Mouse (Mus musculus): ENCODE data around the gene Mgat4e. TPM values are rescaled to one million over a fixed set of nuclear protein-coding genes. Genes with fewer than 3 reads are reported as not detected.

Mgat4e gene
- polyA plus RNA-seq (2015; fragmentation: Nextera tagmentation; extraction: Ambion mirVana) = not detected in 2 replicates

DNA sequence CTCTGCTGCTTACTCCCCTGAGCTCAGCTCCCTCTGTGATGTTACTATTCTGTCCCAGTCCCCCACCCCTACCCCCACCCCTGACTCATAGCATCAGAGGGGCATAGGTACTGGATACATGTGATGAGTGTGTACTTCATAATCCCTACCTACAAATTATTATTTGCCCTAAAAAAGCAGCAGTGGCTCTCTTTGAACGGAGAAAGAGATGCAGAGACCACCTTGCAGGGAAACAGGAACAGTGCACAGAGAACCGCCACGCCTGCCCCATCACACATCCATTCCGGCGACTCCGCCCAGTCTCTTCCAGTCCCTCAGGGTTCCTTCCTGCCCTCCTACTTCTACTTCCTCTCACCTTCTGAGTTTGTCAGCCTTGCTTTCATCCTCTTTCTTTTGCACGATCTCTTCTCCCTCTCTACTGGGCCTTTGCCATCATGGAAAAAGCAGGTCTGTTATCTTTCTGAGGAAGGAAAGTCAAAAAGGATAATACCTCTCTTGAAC is at the start of gene Mgat4e:
TSS of gene Mgat4e (minus strand) at position 51 of the 501 bp plus-strand sequence.
- no peaks in the 10 kb centered on the region for H3K27me3 ChIP-seq (ENCODE audit: control insufficient read depth, insufficient read depth, low read depth, low read length)
- WGBS (ENCODE audit: insufficient replicate concordance) = 19% methylated on average over 7 of the region's 7 CpGs
- ATAC-seq (ENCODE audit: low read depth) = no peak
- H3K4me3 ChIP-seq (ENCODE audit: low read depth, low read length) = no peak within 1 kb of the TSS
- H3K4me1 ChIP-seq (ENCODE audit: control insufficient read depth, low read depth, low read length) = no peaks in the 10 kb centered on the region; the same call in 1 of the 2 replicates
- no peak within 1 kb of the TSS for H3K9ac ChIP-seq (ENCODE audit: low read depth, low read length)
- H3K4me2 ChIP-seq (ENCODE audit: low read depth, low read length) = no peak within 1 kb of the TSS
- H3K27ac ChIP-seq (ENCODE audit: low read length) = no peak within 1 kb of the TSS
- H3K9me3 ChIP-seq (replicated peaks; ENCODE audit: control insufficient read depth, low read length) = no peaks in the 10 kb centered on the region
- no peaks in the 10 kb centered on the region for H3K36me3 ChIP-seq (ENCODE audit: control insufficient read depth, insufficient read depth)

DNA sequence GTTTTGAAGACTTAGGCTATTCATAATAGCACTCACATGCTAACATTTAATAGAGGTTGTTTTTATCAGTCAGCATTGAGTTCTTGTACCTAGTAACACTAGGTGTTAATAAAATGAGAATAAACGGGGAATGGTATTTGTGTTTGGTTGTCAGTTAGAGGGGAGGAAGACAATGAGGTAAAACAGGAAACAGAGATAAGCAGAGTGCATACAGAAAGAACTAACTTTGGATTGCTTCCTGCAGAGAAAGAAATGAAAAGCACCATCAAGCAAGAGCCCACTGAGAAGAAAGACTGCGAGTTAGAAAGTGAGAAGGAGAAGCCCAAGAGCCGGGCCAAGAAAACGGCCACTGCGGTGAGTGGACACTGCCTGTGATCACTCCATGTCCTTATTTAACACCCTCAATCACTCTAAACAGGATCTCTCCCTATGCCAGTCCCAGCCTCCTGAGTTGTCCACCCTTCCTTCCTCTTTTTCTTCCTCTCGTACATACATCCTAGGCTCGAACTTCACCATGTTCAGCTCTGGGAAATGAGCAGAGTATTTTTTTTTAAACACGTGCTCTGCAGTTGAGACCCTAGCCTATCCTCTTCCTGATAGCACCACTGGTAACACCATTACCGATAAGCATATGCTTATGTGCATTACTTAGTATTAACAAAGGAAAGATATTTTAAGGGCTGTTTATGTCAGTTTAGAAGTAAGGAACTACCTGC is 48.0 kb upstream of the Mgat4e start:
- H3K4me1 ChIP-seq (ENCODE audit: control insufficient read depth, low read depth, low read length) = peaks cover 2% of the 10 kb centered on the region; the same call in 1 of the 2 replicates
- no peak overlapping the region for H3K4me3 ChIP-seq (ENCODE audit: low read depth, low read length)
- H3K27me3 ChIP-seq (ENCODE audit: control insufficient read depth, insufficient read depth, low read depth, low read length) = no peaks in the 10 kb centered on the region
- no peak overlapping the region for H3K27ac ChIP-seq (ENCODE audit: low read length)
- no peaks in the 10 kb centered on the region for H3K36me3 ChIP-seq (ENCODE audit: control insufficient read depth, insufficient read depth)
- 27% methylated on average over 9 of the region's 9 CpGs for WGBS (ENCODE audit: insufficient replicate concordance)
- H3K4me2 ChIP-seq (ENCODE audit: low read depth, low read length) = no peak overlapping the region
- H3K9ac ChIP-seq (ENCODE audit: low read depth, low read length) = no peak overlapping the region
- H3K9me3 ChIP-seq (replicated peaks; ENCODE audit: control insufficient read depth, low read length) = no peaks in the 10 kb centered on the region
- no peak for ATAC-seq (ENCODE audit: low read depth)

DNA sequence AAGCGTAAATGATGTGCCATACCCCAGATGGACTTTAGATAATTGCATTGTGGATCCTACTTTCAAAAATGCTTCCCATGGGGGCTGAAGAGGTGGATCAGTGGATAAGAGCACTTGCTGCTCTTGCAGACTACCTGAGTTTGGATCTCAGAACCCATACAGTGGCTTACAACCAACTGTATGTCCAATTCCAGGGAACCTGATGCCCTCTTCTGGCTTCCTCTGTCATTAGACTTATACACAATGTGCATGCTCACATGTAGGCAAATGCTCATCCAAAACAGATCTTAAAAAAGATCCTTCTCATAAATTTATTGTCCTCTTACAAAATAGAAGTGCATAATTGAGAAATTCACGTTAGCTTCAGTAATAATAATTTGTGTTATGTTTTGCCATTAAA is 42.3 kb upstream of the Mgat4e start:
- H3K4me1 ChIP-seq (ENCODE audit: control insufficient read depth, low read depth, low read length) = no peaks in the 10 kb centered on the region
- no peaks in the 10 kb centered on the region for H3K9me3 ChIP-seq (replicated peaks; ENCODE audit: control insufficient read depth, low read length)
- H3K27me3 ChIP-seq (ENCODE audit: control insufficient read depth, insufficient read depth, low read depth, low read length) = no peaks in the 10 kb centered on the region
- no peak overlapping the region for H3K9ac ChIP-seq (ENCODE audit: low read depth, low read length)
- no peak for ATAC-seq (ENCODE audit: low read depth)
- WGBS (ENCODE audit: insufficient replicate concordance) = 74% methylated on average over 2 of the region's 2 CpGs
- no peak overlapping the region for H3K27ac ChIP-seq (ENCODE audit: low read length)
- no peaks in the 10 kb centered on the region for H3K36me3 ChIP-seq (ENCODE audit: control insufficient read depth, insufficient read depth)
- no peak overlapping the region for H3K4me2 ChIP-seq (ENCODE audit: low read depth, low read length)
- no peak overlapping the region for H3K4me3 ChIP-seq (ENCODE audit: low read depth, low read length)

DNA sequence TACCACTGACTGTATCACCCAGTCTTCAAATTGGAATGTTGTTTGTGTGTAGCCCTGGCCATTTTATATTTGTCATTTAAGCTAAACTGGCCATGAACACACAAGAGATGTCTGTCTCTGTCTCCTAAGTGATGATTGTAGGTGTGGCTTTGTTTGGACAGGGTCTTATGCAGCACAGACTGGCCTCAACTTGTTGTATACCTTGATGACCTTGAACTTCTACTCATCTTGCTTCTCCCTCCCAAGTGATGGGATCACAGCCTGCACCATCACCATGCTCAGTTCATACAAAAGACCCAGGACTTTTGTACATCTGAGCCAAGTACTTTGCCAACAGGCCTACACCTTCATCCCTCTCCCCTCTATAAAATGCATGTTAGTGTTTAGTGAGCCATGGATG is 40.2 kb upstream of the Mgat4e start:
- no peak for ATAC-seq (ENCODE audit: low read depth)
- H3K9me3 ChIP-seq (replicated peaks; ENCODE audit: control insufficient read depth, low read length) = no peaks in the 10 kb centered on the region
- no peak overlapping the region for H3K4me3 ChIP-seq (ENCODE audit: low read depth, low read length)
- no peak overlapping the region for H3K27ac ChIP-seq (ENCODE audit: low read length)
- no peaks in the 10 kb centered on the region for H3K4me1 ChIP-seq (ENCODE audit: control insufficient read depth, low read depth, low read length)
- H3K9ac ChIP-seq (ENCODE audit: low read depth, low read length) = no peak overlapping the region
- no peaks in the 10 kb centered on the region for H3K36me3 ChIP-seq (ENCODE audit: control insufficient read depth, insufficient read depth)
- H3K4me2 ChIP-seq (ENCODE audit: low read depth, low read length) = no peak overlapping the region
- H3K27me3 ChIP-seq (ENCODE audit: control insufficient read depth, insufficient read depth, low read depth, low read length) = no peaks in the 10 kb centered on the region

DNA sequence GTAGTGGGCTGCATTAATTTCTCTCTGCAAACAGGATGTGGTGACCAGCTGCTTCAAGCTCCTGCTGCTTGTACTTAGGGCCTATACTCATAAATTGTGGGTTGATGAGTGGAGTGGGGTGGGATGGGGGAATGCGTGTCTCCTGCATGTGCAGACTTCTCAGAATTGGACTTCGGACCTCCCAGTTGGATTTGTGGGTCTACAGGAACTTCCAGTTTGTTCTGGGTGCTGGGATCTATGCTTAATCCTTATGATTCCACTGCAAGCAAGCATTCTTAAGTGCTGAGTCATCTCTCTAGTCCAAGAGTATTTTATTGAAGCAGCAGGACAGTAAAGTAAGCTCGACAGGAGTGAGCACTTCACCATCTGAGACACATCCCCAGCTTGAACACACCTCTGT is 34.1 kb upstream of the Mgat4e start:
- WGBS (ENCODE audit: insufficient replicate concordance) = 38% methylated on average over 3 of the region's 3 CpGs
- Histone ChIP-seq H3K4me3 (ENCODE audit: low read depth, low read length) (no peak overlapping the region), H3K9ac (ENCODE audit: low read depth, low read length) (no peak overlapping the region), H3K36me3 (ENCODE audit: control insufficient read depth, insufficient read depth) (no peaks in the 10 kb centered on the region), H3K9me3 (replicated peaks; ENCODE audit: control insufficient read depth, low read length) (no peaks in the 10 kb centered on the region), H3K4me1 (ENCODE audit: control insufficient read depth, low read depth, low read length) (peaks cover 4% of the 10 kb centered on the region; the same call in 1 of the 2 replicates), H3K27me3 (ENCODE audit: control insufficient read depth, insufficient read depth, low read depth, low read length) (no peaks in the 10 kb centered on the region), H3K4me2 (ENCODE audit: low read depth, low read length) (no peak overlapping the region), H3K27ac (ENCODE audit: low read length) (no peak overlapping the region)
- no peak for ATAC-seq (ENCODE audit: low read depth)

DNA sequence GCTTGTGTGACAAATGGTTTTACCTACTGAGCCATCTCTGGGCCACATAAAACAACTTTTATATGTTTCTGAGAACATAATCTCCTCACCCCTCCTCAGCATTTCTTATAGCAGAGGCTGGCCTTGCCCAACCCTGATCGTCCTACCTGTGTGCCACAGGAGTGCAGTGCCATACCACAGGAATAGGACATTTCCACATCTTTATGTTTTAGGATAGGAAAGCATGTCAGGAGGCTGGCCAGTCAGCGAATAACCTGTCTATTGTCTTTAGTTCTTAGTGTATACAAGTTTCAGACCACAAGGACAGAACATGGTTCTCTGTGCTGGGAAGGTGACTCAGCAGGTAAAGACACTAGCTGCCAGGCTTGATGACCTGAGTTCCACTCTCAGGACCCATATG is 31.3 kb upstream of the Mgat4e start:
- Histone ChIP-seq H3K4me3 (ENCODE audit: low read depth, low read length) (no peak overlapping the region), H3K4me1 (ENCODE audit: control insufficient read depth, low read depth, low read length) (peaks cover 4% of the 10 kb centered on the region; the same call in 1 of the 2 replicates), H3K9me3 (replicated peaks; ENCODE audit: control insufficient read depth, low read length) (no peaks in the 10 kb centered on the region), H3K27me3 (ENCODE audit: control insufficient read depth, insufficient read depth, low read depth, low read length) (no peaks in the 10 kb centered on the region), H3K4me2 (ENCODE audit: low read depth, low read length) (no peak overlapping the region), H3K9ac (ENCODE audit: low read depth, low read length) (no peak overlapping the region), H3K36me3 (ENCODE audit: control insufficient read depth, insufficient read depth) (no peaks in the 10 kb centered on the region), H3K27ac (ENCODE audit: low read length) (no peak overlapping the region)
- ATAC-seq (ENCODE audit: low read depth) = no peak
- 77% methylated on average over 2 of the region's 2 CpGs for WGBS (ENCODE audit: insufficient replicate concordance)

DNA sequence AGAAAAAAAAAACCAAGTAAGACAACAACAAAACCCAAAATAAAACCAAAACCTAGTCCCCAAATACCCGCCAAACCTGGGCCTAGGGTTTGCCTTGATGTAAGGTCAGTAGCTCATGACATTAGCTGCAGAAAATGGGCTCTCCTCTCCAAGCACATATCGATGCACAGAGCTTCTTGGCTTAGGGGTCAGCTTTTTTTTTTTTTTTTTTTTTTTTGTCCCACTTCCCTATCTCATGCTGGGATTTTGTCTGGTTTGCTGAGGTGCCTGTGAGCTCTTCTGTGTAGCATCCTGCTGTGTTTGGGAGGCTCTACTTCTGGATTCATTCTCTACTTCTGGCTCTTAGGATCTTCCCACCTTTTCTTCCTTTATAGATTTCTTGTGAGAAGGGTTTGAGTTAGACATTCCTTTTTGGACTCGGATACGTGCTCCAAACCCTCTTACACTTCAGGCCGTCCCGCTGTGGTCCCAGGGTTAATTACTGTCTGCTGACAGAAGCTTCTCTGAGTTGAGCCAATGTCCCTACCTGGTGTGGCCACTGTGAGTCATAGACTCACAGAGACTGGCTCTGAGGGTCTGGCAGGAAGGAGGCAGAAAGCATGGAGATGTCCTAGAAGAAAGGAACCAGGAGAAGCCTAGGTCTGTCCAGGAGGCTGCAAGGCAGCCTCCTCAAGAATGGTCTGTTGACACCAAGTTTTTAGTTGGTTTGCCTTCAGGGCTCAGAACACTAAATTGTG is 28.1 kb upstream of the Mgat4e start:
- Histone ChIP-seq H3K36me3 (ENCODE audit: control insufficient read depth, insufficient read depth) (no peaks in the 10 kb centered on the region), H3K4me1 (ENCODE audit: control insufficient read depth, low read depth, low read length) (peaks cover 6% of the 10 kb centered on the region; the same call in 1 of the 2 replicates), H3K4me2 (ENCODE audit: low read depth, low read length) (no peak overlapping the region), H3K4me3 (ENCODE audit: low read depth, low read length) (no peak overlapping the region), H3K9ac (ENCODE audit: low read depth, low read length) (no peak overlapping the region), H3K9me3 (replicated peaks; ENCODE audit: control insufficient read depth, low read length) (no peaks in the 10 kb centered on the region), H3K27me3 (ENCODE audit: control insufficient read depth, insufficient read depth, low read depth, low read length) (no peaks in the 10 kb centered on the region), H3K27ac (ENCODE audit: low read length) (no peak overlapping the region)
- WGBS (ENCODE audit: insufficient replicate concordance) = 72% methylated on average over 6 of the region's 6 CpGs
- ATAC-seq (ENCODE audit: low read depth) = no peak

DNA sequence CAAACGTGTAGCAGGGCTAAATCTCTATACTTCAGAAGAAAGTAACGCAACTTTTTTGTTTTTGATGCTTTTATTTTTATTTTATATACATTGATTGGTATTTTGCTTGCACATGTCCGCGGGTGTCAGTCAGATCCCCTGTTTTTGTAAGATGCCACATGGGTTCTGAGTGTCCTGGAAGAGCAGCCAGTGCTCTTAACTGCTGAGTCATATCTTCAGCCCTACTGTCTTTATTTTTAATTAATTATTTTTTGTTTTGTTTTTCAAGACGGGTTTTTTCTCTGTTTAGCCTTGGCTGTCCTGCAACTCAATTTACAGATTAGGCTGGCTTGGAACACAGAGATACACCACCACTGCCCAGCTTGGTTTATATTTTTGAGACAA is 24.4 kb upstream of the Mgat4e start:
- Histone ChIP-seq H3K9ac (ENCODE audit: low read depth, low read length) (no peak overlapping the region), H3K27me3 (ENCODE audit: control insufficient read depth, insufficient read depth, low read depth, low read length) (no peaks in the 10 kb centered on the region), H3K36me3 (ENCODE audit: control insufficient read depth, insufficient read depth) (no peaks in the 10 kb centered on the region), H3K9me3 (replicated peaks; ENCODE audit: control insufficient read depth, low read length) (no peaks in the 10 kb centered on the region), H3K27ac (ENCODE audit: low read length) (no peak overlapping the region), H3K4me1 (ENCODE audit: control insufficient read depth, low read depth, low read length) (peaks cover 6% of the 10 kb centered on the region; the same call in 1 of the 2 replicates), H3K4me2 (ENCODE audit: low read depth, low read length) (no peak overlapping the region), H3K4me3 (ENCODE audit: low read depth, low read length) (no peak overlapping the region)
- ATAC-seq (ENCODE audit: low read depth) = no peak
- WGBS (ENCODE audit: insufficient replicate concordance) = 44% methylated on average over 5 of the region's 5 CpGs

Data from liver, embryonic 16.5 days (tissue).